14 mouse cellular contexts compared by ENCODE assay signal in the genomic region with DNA sequence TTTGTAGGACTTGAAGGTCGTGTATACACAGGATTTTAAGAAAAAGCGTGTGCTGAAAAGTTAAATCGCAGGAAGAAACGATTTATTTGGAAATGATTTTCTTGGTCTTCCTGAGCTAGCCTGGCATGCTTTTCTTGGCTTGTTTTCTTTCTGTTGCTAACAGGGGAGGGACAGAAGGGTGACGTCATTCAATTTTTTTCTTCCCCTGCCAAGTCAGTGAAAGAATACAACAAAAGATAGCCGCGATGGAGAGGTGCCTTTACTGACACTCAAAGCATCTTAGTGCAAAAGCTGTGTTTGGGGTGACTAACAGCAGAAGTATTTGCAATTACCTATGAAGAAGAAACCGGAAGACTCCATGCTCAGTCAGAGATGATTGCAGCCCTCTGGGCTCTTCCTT. TPM values are rescaled to one million over a fixed set of nuclear protein-coding genes. Genes with fewer than 3 reads are reported as not detected.
DNase-seq lines count a peak whose midpoint lies in the region; ATAC-seq and TF ChIP-seq lines count a peak whose summit lies in the region.
"Had no signal": no experiment of that assay in that cellular context is flagged by ENCODE, and none has a peak within 500 bp of the region (broad histone marks: within the 10 kb centered on the region; RNA-seq: fewer than 3 reads in every experiment).

No protein-coding gene starts in this region.

- peak; percentile 13 for DNase-seq in heart, postnatal 0 days (ENCODE audit: low spot score)
- no peak for DNase-seq in heart, postnatal 10 days
- DNase-seq in lung, postnatal 25 days (ENCODE audit: low spot score) = peak; percentile 16
- DNase-seq in lung, postnatal 14 days = no peak
- DNase-seq in brain, adult 2 months (ENCODE audit: low read depth, low spot score) = peak; percentile 39
- no peak for DNase-seq in kidney, adult 2 months
- DNase-seq: cerebellum, postnatal 14 days; gastrocnemius, postnatal 14 days; kidney, postnatal 10 days; layer of hippocampus, adult 9-11 months; liver, postnatal 0 days; thymus, adult 2 months had no signal

- H3K27me3 ChIP-seq in heart, postnatal 0 days (ENCODE audit: control insufficient read depth, insufficient read depth, low read length) = no peaks in the 10 kb centered on the region
- H3K27me3 ChIP-seq in kidney, adult 2 months (replicated peaks; ENCODE audit: control insufficient read depth, insufficient read depth, low read length) = no peaks in the 10 kb centered on the region
- H3K27me3 ChIP-seq: limb, embryonic 15.5 days had no signal

- no peak for TF ChIP-seq EP300 in heart, postnatal 0 days (IDR thresholded peaks at IDR 0.05; ENCODE audit: low read depth)

- no peak for TF ChIP-seq POLR2A in kidney, adult 2 months (IDR thresholded peaks at IDR 0.05; ENCODE audit: low read depth, low read length)

- no peak overlapping the region for H3K4me2 ChIP-seq in heart, postnatal 0 days (ENCODE audit: low read depth, low read length)
- H3K4me2 ChIP-seq: limb, embryonic 15.5 days had no signal

- no peaks in the 10 kb centered on the region for H3K9me3 ChIP-seq in heart, postnatal 0 days (replicated peaks; ENCODE audit: control insufficient read depth, low read length)
- H3K9me3 ChIP-seq: limb, embryonic 15.5 days had no signal

- no peak overlapping the region for H3K4me3 ChIP-seq in heart, postnatal 0 days (ENCODE audit: low read depth, low read length)
- H3K4me3 ChIP-seq in kidney, adult 2 months (ENCODE audit: insufficient read depth, low read depth, low read length) = no peak overlapping the region
- H3K4me3 ChIP-seq: limb, embryonic 15.5 days had no signal

- no peak overlapping the region for H3K9ac ChIP-seq in heart, postnatal 0 days (replicated peaks; ENCODE audit: low read depth, low read length)
- H3K9ac ChIP-seq: limb, embryonic 15.5 days; liver, postnatal 0 days had no signal

- ATAC-seq in heart, postnatal 0 days (ENCODE audit: insufficient read depth, low read depth) = no peak
- no peak for ATAC-seq in erythroid progenitor cell, adult 5-6 weeks (replicated peaks; ENCODE audit: low FRiP score, poor library complexity, severe bottlenecking)
- ATAC-seq: liver, postnatal 0 days had no signal

- H3K36me3 ChIP-seq in heart, postnatal 0 days (replicated peaks; ENCODE audit: control insufficient read depth, insufficient read depth, low read length) = no peaks in the 10 kb centered on the region
- H3K36me3 ChIP-seq in kidney, adult 2 months (ENCODE audit: control insufficient read depth, insufficient read depth, low read length) = no peaks in the 10 kb centered on the region; the same call in 1 of the 2 replicates
- H3K36me3 ChIP-seq: limb, embryonic 15.5 days had no signal

- WGBS in heart, postnatal 0 days = 42% methylated on average over 8 of the region's 8 CpGs
- 54% methylated on average over 8 of the region's 8 CpGs for WGBS in kidney, adult 2 months

- intact Hi-C loops in heart, postnatal 10 days (cut with DNase I) = no loop called here

- H3K4me1 ChIP-seq in heart, postnatal 0 days (ENCODE audit: control insufficient read depth, insufficient read depth) = no peaks in the 10 kb centered on the region
- peaks cover 3% of the 10 kb centered on the region; the same call in 1 of the 2 replicates for H3K4me1 ChIP-seq in kidney, adult 2 months (ENCODE audit: control insufficient read depth, insufficient read depth, low read length)
- H3K4me1 ChIP-seq: limb, embryonic 15.5 days had no signal

- H3K27ac ChIP-seq in heart, postnatal 0 days (ENCODE audit: low read depth) = no peak overlapping the region
- no peak overlapping the region for H3K27ac ChIP-seq in kidney, adult 2 months (ENCODE audit: insufficient read depth, low read depth, low read length)
- H3K27ac ChIP-seq: limb, embryonic 15.5 days had no signal

- TF ChIP-seq CTCF in heart, postnatal 0 days (IDR thresholded peaks at IDR 0.05; ENCODE audit: low read depth) = no peak
- TF ChIP-seq CTCF in kidney, adult 2 months (conservative IDR thresholded peaks at IDR 0.05; ENCODE audit: insufficient read depth, insufficient read length, low read depth, low read length) = no peak

RNA-seq across cellular contexts. Expression of a gene that starts 48.8 kb away (rescaled TPM):
- total RNA-seq in heart, postnatal 0 days (2014; rRNA removed; ENCODE audit: low replicate concordance) = 0.95 and 2.7 TPM in 2 replicates
- 1.8 and 2.1 TPM in 2 replicates for polyA plus RNA-seq in heart, postnatal 0 days (2015; fragmentation: Nextera tagmentation; extraction: Ambion mirVana)
- under 1 TPM; 0.41 to 0.50 TPM for total RNA-seq in heart, postnatal 10 days (2021)
- polyA plus RNA-seq in kidney, adult 2 months (2012; rRNA removed) = 17.2 and 20.9 TPM in 2 replicates
- total RNA-seq in erythroid progenitor cell, adult 5-6 weeks (2015; ENCODE audit: low replicate concordance) = 0.72 TPM in 1 of 2 replicates, not detected in the other
- 1.1 TPM in 1 of 2 replicates, not detected in the other for total RNA-seq in erythroid progenitor cell, adult 5-6 weeks (2017; ENCODE audit: low replicate concordance)

RNA-seq across cellular contexts. Expression of a gene that starts 53.1 kb away (rescaled TPM):
- 4.7 TPM in 1 of 2 replicates, not detected in the other for total RNA-seq in heart, postnatal 0 days (2014; rRNA removed; ENCODE audit: low replicate concordance)
- polyA plus RNA-seq in heart, postnatal 0 days (2015; fragmentation: Nextera tagmentation; extraction: Ambion mirVana) = 1.1 and 1.5 TPM in 2 replicates
- total RNA-seq in heart, postnatal 10 days (2021) = 1 to 10 TPM; 2.3 to 2.5 TPM
- polyA plus RNA-seq in kidney, adult 2 months (2012; rRNA removed) = 10.9 and 11.2 TPM in 2 replicates
- 163 and 205 TPM in 2 replicates for total RNA-seq in erythroid progenitor cell, adult 5-6 weeks (2015; ENCODE audit: low replicate concordance)
- total RNA-seq in erythroid progenitor cell, adult 5-6 weeks (2017; ENCODE audit: low replicate concordance) = 175 and 226 TPM in 2 replicates

Comparison
In these comparisons a context has a peak if more than half of its experiments do, and no peak if none do; other contexts are left out.
1. DNase-seq: peak in heart, postnatal 0 days (single experiment), lung, postnatal 25 days (single experiment) and brain, adult 2 months (single experiment); none in heart, postnatal 10 days (0 of 2), lung, postnatal 14 days (single experiment) and kidney, adult 2 months (single experiment).
2. RNA of a gene that starts 53.1 kb away (total RNA-seq): 163 to 226 TPM in erythroid progenitor cell, adult 5-6 weeks; 2.3 to 2.5 TPM in heart, postnatal 10 days and 4.7 TPM in heart, postnatal 0 days; every median in the first group is over 10 times any median in the second.